Mouse (Mus musculus) neural tube, embryonic 13.5 days (tissue): Measurements from ENCODE around the gene Cttnbp2nl. TPM values are rescaled to one million over a fixed set of nuclear protein-coding genes. Genes with fewer than 3 reads are reported as not detected.

Source experiments
- ATAC-seq: fragments of 200-750 bp; cut with Nextera tagmentation; 2 replicates; pipeline ENCODE4 v1.8.0; 2017; ENCODE audit warnings: low read depth, mild to moderate bottlenecking, moderate TSS enrichment, moderate library complexity
- H3K27ac ChIP-seq: fragments of 300-500 bp; sonication (generic); replicated peaks from 2 replicates; pipeline ENCODE4 v1.5.1; 2015; ENCODE audit warnings: moderate library complexity, mild to moderate bottlenecking, inconsistent platforms
- H3K27me3 ChIP-seq: fragments of 300-500 bp; sonication (generic); 2 replicates; pipeline ENCODE4 v1.6.1; 2015; ENCODE audit warnings: mild to moderate bottlenecking, inconsistent platforms
- H3K36me3 ChIP-seq: fragments of 300-500 bp; sonication (generic); 2 replicates; pipeline ENCODE4 v1.6.1; 2015; ENCODE audit warnings: mild to moderate bottlenecking, inconsistent platforms
- H3K4me1 ChIP-seq: fragments of 300-500 bp; sonication (generic); replicated peaks from 2 replicates; pipeline ENCODE4 v1.6.1; 2015; ENCODE audit warnings: inconsistent platforms
- H3K4me2 ChIP-seq: fragments of 300-500 bp; sonication (generic); 2 replicates; pipeline ENCODE4 v1.6.1; 2015; ENCODE audit warnings: inconsistent platforms, mild to moderate bottlenecking, moderate library complexity
- H3K4me3 ChIP-seq: fragments of 300-500 bp; sonication (generic); 2 replicates; pipeline ENCODE4 v1.5.1; 2015; ENCODE audit warnings: mild to moderate bottlenecking, inconsistent platforms
- H3K9ac ChIP-seq: fragments of 300-500 bp; sonication (generic); 2 replicates; pipeline ENCODE4 v1.6.1; 2015; ENCODE audit warnings: moderate library complexity, mild to moderate bottlenecking, inconsistent platforms
- H3K9me3 ChIP-seq: fragments of 300-500 bp; sonication (generic); 2 replicates; pipeline ENCODE4 v1.6.1; 2016; ENCODE audit warnings: inconsistent platforms
- WGBS: fragments of 180-500 bp; shearing (Covaris S2); methylation state at CpG from one replicate; pipeline ENCODE4 v1.1.7; 2015; 5-methylcytosine and 5-hydroxymethylcytosine counted together
- polyA plus RNA-seq: library from polyadenylated mRNA; unstranded; fragments of >200 nt; fragmentation: Nextera tagmentation; extraction: Ambion mirVana; gene quantifications from 2 replicates; pipeline ENCODE4 v1.2.1, GENCODE M21; 2015

Cttnbp2nl gene
- polyA plus RNA-seq, 1 experiment from 2014 or later, result 52.8 TPM

- H3K9me3 ChIP-seq, result no peaks in the 10 kb centered on the region
- ATAC-seq, result no peak
- no peaks in the 10 kb centered on the region for H3K36me3 ChIP-seq
- H3K27me3 ChIP-seq, result peaks cover 8% of the 10 kb centered on the region; the same call in 1 of the 2 replicates
- no peak overlapping the region for H3K9ac ChIP-seq
- H3K27ac ChIP-seq, result no peak overlapping the region
- H3K4me3 ChIP-seq, result no peak overlapping the region
- H3K4me2 ChIP-seq, result no peak overlapping the region
- H3K4me1 ChIP-seq, result peaks cover 26% of the 10 kb centered on the region
- 80% methylated on average over 4 of the region's 4 CpGs for WGBS
These were observed 2.7 kb upstream of the Cttnbp2nl start for GRCm38 (mm10) chr3:105055666-105056065.

GRCm38 (mm10) chr3:105054952-105055351 lies 2.0 kb upstream of the Cttnbp2nl start:
- WGBS, result 76% methylated on average over 7 of the region's 7 CpGs
- ATAC-seq, result no peak
- 0 out of 2 replicates have a peak overlapping the region, but pooled peaks have one; percentile 38 for H3K27ac ChIP-seq

GRCm38 (mm10) chr3:105053698-105054001 lies 704 bp upstream of the Cttnbp2nl start:
- Histone ChIP-seq H3K4me1 (peaks cover 42% of the 10 kb centered on the region), H3K9ac (peak overlapping the region; percentile 68), H3K27ac (peak overlapping the region; percentile 94), H3K4me3 (peak overlapping the region; percentile 91), H3K9me3 (no peaks in the 10 kb centered on the region), H3K4me2 (peak overlapping the region; percentile 65), H3K27me3 (no peaks in the 10 kb centered on the region), H3K36me3 (no peaks in the 10 kb centered on the region)
- WGBS, result 78% methylated on average over 4 of the region's 4 CpGs
- ATAC-seq, result no peak

More at GRCm38 (mm10) chr3:105054952-105055351, 2.0 kb upstream of the Cttnbp2nl start:
- Histone ChIP-seq H3K9ac (no peak overlapping the region), H3K27me3 (peaks cover 5% of the 10 kb centered on the region; the same call in 1 of the 2 replicates), H3K4me2 (no peak overlapping the region), H3K9me3 (no peaks in the 10 kb centered on the region), H3K36me3 (no peaks in the 10 kb centered on the region), H3K4me3 (no peak overlapping the region), H3K4me1 (peaks cover 31% of the 10 kb centered on the region)

- H3K9ac ChIP-seq, result peak overlapping the region; percentile 96
- peak overlapping the region; percentile 65 for H3K4me2 ChIP-seq
- under 1% methylated on average over 29 of the region's 37 CpGs for WGBS
- peak overlapping the region; percentile 91 for H3K4me3 ChIP-seq
- no peaks in the 10 kb centered on the region for H3K36me3 ChIP-seq
- H3K9me3 ChIP-seq, result no peaks in the 10 kb centered on the region
- peak; percentile 76 for ATAC-seq
- H3K4me1 ChIP-seq, result peaks cover 50% of the 10 kb centered on the region
- no peaks in the 10 kb centered on the region for H3K27me3 ChIP-seq
- H3K27ac ChIP-seq, result peak overlapping the region; percentile 94
These were observed 592 bp downstream of the Cttnbp2nl start for GRCm38 (mm10) chr3:105052171-105052936.

GRCm38 (mm10) chr3:105051103-105051502 lies 1.8 kb downstream of the Cttnbp2nl start:
- no peaks in the 10 kb centered on the region for H3K36me3 ChIP-seq
- H3K4me1 ChIP-seq, result peaks cover 62% of the 10 kb centered on the region

GRCm38 (mm10) chr3:105049848-105050247 lies 3.1 kb downstream of the Cttnbp2nl start:
- peak overlapping the region; percentile 29 for H3K4me2 ChIP-seq

More at GRCm38 (mm10) chr3:105051103-105051502, 1.8 kb downstream of the Cttnbp2nl start:
- Histone ChIP-seq H3K9ac (peak overlapping the region; percentile 96), H3K27ac (0 out of 2 replicates have a peak overlapping the region, but pooled peaks have one; percentile 18), H3K27me3 (no peaks in the 10 kb centered on the region), H3K4me2 (peak overlapping the region; percentile 65), H3K4me3 (peak overlapping the region; percentile 91), H3K9me3 (no peaks in the 10 kb centered on the region)
- no peak for ATAC-seq
- WGBS, result 38% methylated on average over 2 of the region's 2 CpGs

GRCm38 (mm10) chr3:105047616-105048015 lies 5.3 kb downstream of the Cttnbp2nl start:
- Histone ChIP-seq H3K36me3 (no peaks in the 10 kb centered on the region), H3K27ac (no peak overlapping the region), H3K27me3 (no peaks in the 10 kb centered on the region), H3K4me1 (peaks cover 77% of the 10 kb centered on the region), H3K9me3 (no peaks in the 10 kb centered on the region), H3K9ac (peak overlapping the region; percentile 12; the same call in 1 of the 2 replicates), H3K4me3 (no peak overlapping the region), H3K4me2 (no peak overlapping the region)
- ATAC-seq, result no peak
- 76% methylated on average over 8 of the region's 8 CpGs for WGBS

More at GRCm38 (mm10) chr3:105049848-105050247, 3.1 kb downstream of the Cttnbp2nl start:
- Histone ChIP-seq H3K9ac (no peak overlapping the region), H3K36me3 (no peaks in the 10 kb centered on the region), H3K9me3 (no peaks in the 10 kb centered on the region), H3K27ac (no peak overlapping the region), H3K4me1 (peaks cover 73% of the 10 kb centered on the region), H3K27me3 (no peaks in the 10 kb centered on the region), H3K4me3 (no peak overlapping the region)
- 79% methylated on average over 6 of the region's 6 CpGs for WGBS
- ATAC-seq, result no peak

- H3K36me3 ChIP-seq, result no peaks in the 10 kb centered on the region
- no peak for ATAC-seq
- no peak overlapping the region for H3K9ac ChIP-seq
- H3K4me1 ChIP-seq, result peaks cover 76% of the 10 kb centered on the region
- H3K9me3 ChIP-seq, result no peaks in the 10 kb centered on the region
- no peak overlapping the region for H3K4me3 ChIP-seq
- no peak overlapping the region for H3K27ac ChIP-seq
- no peak overlapping the region for H3K4me2 ChIP-seq
- 82% methylated on average over 5 of the region's 5 CpGs for WGBS
- no peaks in the 10 kb centered on the region for H3K27me3 ChIP-seq
These were observed 6.1 kb downstream of the Cttnbp2nl start for GRCm38 (mm10) chr3:105046870-105047269.

GRCm38 (mm10) chr3:105043746-105044145 lies 9.2 kb downstream of the Cttnbp2nl start:
- 93% methylated on average over 5 of the region's 5 CpGs for WGBS

GRCm38 (mm10) chr3:105040983-105041625 lies 11.8 kb downstream of the Cttnbp2nl start:
- Histone ChIP-seq H3K9me3 (no peaks in the 10 kb centered on the region), H3K9ac (no peak overlapping the region), H3K4me1 (peaks cover 28% of the 10 kb centered on the region), H3K4me2 (no peak overlapping the region), H3K4me3 (no peak overlapping the region), H3K36me3 (peaks cover 27% of the 10 kb centered on the region), H3K27ac (no peak overlapping the region), H3K27me3 (no peaks in the 10 kb centered on the region)
- no peak for ATAC-seq
- WGBS, result 91% methylated on average over 9 of the region's 9 CpGs

More at GRCm38 (mm10) chr3:105043746-105044145, 9.2 kb downstream of the Cttnbp2nl start:
- H3K36me3 ChIP-seq, result peaks cover 2% of the 10 kb centered on the region; the same call in 1 of the 2 replicates
- H3K4me1 ChIP-seq, result peaks cover 55% of the 10 kb centered on the region
- ATAC-seq, result no peak
- no peak overlapping the region for H3K9ac ChIP-seq
- no peaks in the 10 kb centered on the region for H3K9me3 ChIP-seq
- H3K27me3 ChIP-seq, result no peaks in the 10 kb centered on the region
- no peak overlapping the region for H3K4me2 ChIP-seq
- no peak overlapping the region for H3K27ac ChIP-seq
- H3K4me3 ChIP-seq, result no peak overlapping the region

GRCm38 (mm10) chr3:105040002-105040401 lies 12.9 kb downstream of the Cttnbp2nl start:
- 57% methylated on average over 8 of the region's 8 CpGs for WGBS
- H3K9ac ChIP-seq, result no peak overlapping the region
- H3K9me3 ChIP-seq, result no peaks in the 10 kb centered on the region
- no peak overlapping the region for H3K4me3 ChIP-seq
- peaks cover 19% of the 10 kb centered on the region for H3K4me1 ChIP-seq
- no peaks in the 10 kb centered on the region for H3K27me3 ChIP-seq
- no peak overlapping the region for H3K4me2 ChIP-seq
- H3K36me3 ChIP-seq, result peaks cover 38% of the 10 kb centered on the region
- peak; percentile 42; the same call in 1 of the 2 replicates for ATAC-seq
- H3K27ac ChIP-seq, result no peak overlapping the region

- Histone ChIP-seq H3K36me3 (peaks cover 65% of the 10 kb centered on the region), H3K4me1 (peaks cover 7% of the 10 kb centered on the region), H3K9ac (no peak overlapping the region), H3K4me3 (no peak overlapping the region), H3K4me2 (no peak overlapping the region), H3K27me3 (no peaks in the 10 kb centered on the region), H3K9me3 (no peaks in the 10 kb centered on the region), H3K27ac (0 out of 2 replicates have a peak overlapping the region, but pooled peaks have one; percentile 33)
- no peak for ATAC-seq
- 93% methylated on average over 6 of the region's 6 CpGs for WGBS
These were observed 15.6 kb downstream of the Cttnbp2nl start for GRCm38 (mm10) chr3:105037240-105037770.
